Mouse (Mus musculus): ENCODE data around the gene Il27ra. TPM values are rescaled to one million over a fixed set of nuclear protein-coding genes. Genes with fewer than 3 reads are reported as not detected.

Il27ra gene
- total and polyA plus RNA-seq, 3 experiments = not detected

- no peak for ATAC-seq (ENCODE audit: extremely low read depth, insufficient number of reproducible peaks, low FRiP score, poor library complexity, severe bottlenecking)
- DNase-seq (ENCODE audit: low spot score) = no peak
- Histone ChIP-seq H3K4me3 (ENCODE audit: low read depth, low read length) (no peak overlapping the region), H3K36me3 (replicated peaks) (peaks cover 76% of the 10 kb centered on the region), H3K27me3 (ENCODE audit: insufficient read depth, low read length) (no peaks in the 10 kb centered on the region), H3K9me3 (replicated peaks) (no peaks in the 10 kb centered on the region), H3K4me1 (ENCODE audit: insufficient read depth, low read depth, low read length) (peaks cover 53% of the 10 kb centered on the region)
- TF ChIP-seq POLR2AphosphoS5 (IDR thresholded peaks at IDR 0.05; ENCODE audit: insufficient replicate concordance, low read depth, low read length) (no peak), TAL1 (conservative IDR thresholded peaks at IDR 0.05; ENCODE audit: low read depth, low read length) (no peak), GATA2 (IDR thresholded peaks at IDR 0.05; ENCODE audit: borderline replicate concordance, low read depth, low read length) (no peak), CTCF (IDR thresholded peaks at IDR 0.05; ENCODE audit: low read depth, low read length) (no peak), GATA1 (IDR thresholded peaks at IDR 0.05; ENCODE audit: borderline replicate concordance, low read length) (no peak)
Measured at GRCm38 (mm10) chr8:84072321-84072720, 29.9 kb upstream of the Il27ra start.

GRCm38 (mm10) chr8:84071921-84072320 is 29.5 kb upstream of the Il27ra start:
- no peak overlapping the region for H3K4me3 ChIP-seq (ENCODE audit: low read depth, low read length)
- TF ChIP-seq POLR2AphosphoS5 (IDR thresholded peaks at IDR 0.05; ENCODE audit: insufficient replicate concordance, low read depth, low read length) (no peak), GATA1 (IDR thresholded peaks at IDR 0.05; ENCODE audit: borderline replicate concordance, low read length) (no peak), TAL1 (conservative IDR thresholded peaks at IDR 0.05; ENCODE audit: low read depth, low read length) (no peak), CTCF (IDR thresholded peaks at IDR 0.05; ENCODE audit: low read depth, low read length) (no peak), GATA2 (IDR thresholded peaks at IDR 0.05; ENCODE audit: borderline replicate concordance, low read depth, low read length) (no peak)
- peaks cover 72% of the 10 kb centered on the region for H3K36me3 ChIP-seq (replicated peaks)
- H3K4me1 ChIP-seq (ENCODE audit: insufficient read depth, low read depth, low read length) = peaks cover 53% of the 10 kb centered on the region
- no peaks in the 10 kb centered on the region for H3K27me3 ChIP-seq (ENCODE audit: insufficient read depth, low read length)
- ATAC-seq (ENCODE audit: extremely low read depth, insufficient number of reproducible peaks, low FRiP score, poor library complexity, severe bottlenecking) = no peak
- H3K9me3 ChIP-seq (replicated peaks) = no peaks in the 10 kb centered on the region
- DNase-seq (ENCODE audit: low spot score) = no peak

- no peak for ATAC-seq (ENCODE audit: extremely low read depth, insufficient number of reproducible peaks, low FRiP score, poor library complexity, severe bottlenecking)
- TF ChIP-seq CTCF (IDR thresholded peaks at IDR 0.05; ENCODE audit: low read depth, low read length) = no peak
- H3K36me3 ChIP-seq (replicated peaks) = peaks cover 59% of the 10 kb centered on the region
- H3K9me3 ChIP-seq (replicated peaks) = no peaks in the 10 kb centered on the region
- no peak overlapping the region for H3K4me3 ChIP-seq (ENCODE audit: low read depth, low read length)
- H3K27me3 ChIP-seq (ENCODE audit: insufficient read depth, low read length) = no peaks in the 10 kb centered on the region
- DNase-seq (ENCODE audit: low spot score) = no peak
- peaks cover 53% of the 10 kb centered on the region for H3K4me1 ChIP-seq (ENCODE audit: insufficient read depth, low read depth, low read length)
Measured at GRCm38 (mm10) chr8:84070667-84071066, 28.3 kb upstream of the Il27ra start.

GRCm38 (mm10) chr8:84070241-84070640 is 27.9 kb upstream of the Il27ra start:
- ATAC-seq (ENCODE audit: extremely low read depth, insufficient number of reproducible peaks, low FRiP score, poor library complexity, severe bottlenecking) (no peak), DNase-seq (ENCODE audit: low spot score) (no peak)
- TF ChIP-seq CTCF (IDR thresholded peaks at IDR 0.05; ENCODE audit: low read depth, low read length) (no peak), POLR2AphosphoS5 (IDR thresholded peaks at IDR 0.05; ENCODE audit: insufficient replicate concordance, low read depth, low read length) (no peak), TAL1 (conservative IDR thresholded peaks at IDR 0.05; ENCODE audit: low read depth, low read length) (no peak), GATA1 (IDR thresholded peaks at IDR 0.05; ENCODE audit: borderline replicate concordance, low read length) (no peak), GATA2 (IDR thresholded peaks at IDR 0.05; ENCODE audit: borderline replicate concordance, low read depth, low read length) (no peak)
- H3K36me3 ChIP-seq (replicated peaks) = peaks cover 55% of the 10 kb centered on the region
- peaks cover 54% of the 10 kb centered on the region for H3K4me1 ChIP-seq (ENCODE audit: insufficient read depth, low read depth, low read length)
- H3K27me3 ChIP-seq (ENCODE audit: insufficient read depth, low read length) = no peaks in the 10 kb centered on the region
- H3K4me3 ChIP-seq (ENCODE audit: low read depth, low read length) = no peak overlapping the region
- H3K9me3 ChIP-seq (replicated peaks) = no peaks in the 10 kb centered on the region

- ATAC-seq (ENCODE audit: extremely low read depth, insufficient number of reproducible peaks, low FRiP score, poor library complexity, severe bottlenecking) (no peak), DNase-seq (ENCODE audit: low spot score) (no peak)
- Histone ChIP-seq H3K9me3 (replicated peaks) (no peaks in the 10 kb centered on the region), H3K36me3 (replicated peaks) (peaks cover 50% of the 10 kb centered on the region), H3K4me3 (ENCODE audit: low read depth, low read length) (no peak overlapping the region), H3K4me1 (ENCODE audit: insufficient read depth, low read depth, low read length) (peaks cover 59% of the 10 kb centered on the region), H3K27me3 (ENCODE audit: insufficient read depth, low read length) (no peaks in the 10 kb centered on the region)
- TF ChIP-seq GATA1 (IDR thresholded peaks at IDR 0.05; ENCODE audit: borderline replicate concordance, low read length) (no peak), POLR2AphosphoS5 (IDR thresholded peaks at IDR 0.05; ENCODE audit: insufficient replicate concordance, low read depth, low read length) (no peak), TAL1 (conservative IDR thresholded peaks at IDR 0.05; ENCODE audit: low read depth, low read length) (no peak), GATA2 (IDR thresholded peaks at IDR 0.05; ENCODE audit: borderline replicate concordance, low read depth, low read length) (no peak), CTCF (IDR thresholded peaks at IDR 0.05; ENCODE audit: low read depth, low read length) (no peak)
Measured at GRCm38 (mm10) chr8:84069750-84070149, 27.4 kb upstream of the Il27ra start.

- TF ChIP-seq CTCF (IDR thresholded peaks at IDR 0.05; ENCODE audit: low read depth, low read length) = no peak
- TF ChIP-seq TAL1 (conservative IDR thresholded peaks at IDR 0.05; ENCODE audit: low read depth, low read length) = no peak
- TF ChIP-seq POLR2AphosphoS5 (IDR thresholded peaks at IDR 0.05; ENCODE audit: insufficient replicate concordance, low read depth, low read length) = no peak
- no peak for TF ChIP-seq GATA2 (IDR thresholded peaks at IDR 0.05; ENCODE audit: borderline replicate concordance, low read depth, low read length)
- H3K9me3 ChIP-seq (replicated peaks) = no peaks in the 10 kb centered on the region
- peaks cover 64% of the 10 kb centered on the region for H3K4me1 ChIP-seq (ENCODE audit: insufficient read depth, low read depth, low read length)
- ATAC-seq (ENCODE audit: extremely low read depth, insufficient number of reproducible peaks, low FRiP score, poor library complexity, severe bottlenecking) (no peak), DNase-seq (ENCODE audit: low spot score) (no peak)
- H3K27me3 ChIP-seq (ENCODE audit: insufficient read depth, low read length) = no peaks in the 10 kb centered on the region
- no peak overlapping the region for H3K4me3 ChIP-seq (ENCODE audit: low read depth, low read length)
- peaks cover 44% of the 10 kb centered on the region for H3K36me3 ChIP-seq (replicated peaks)
Measured at GRCm38 (mm10) chr8:84069169-84069568, 26.8 kb upstream of the Il27ra start.
